Mouse (Mus musculus): Measurements from ENCODE around the gene Zfp865. TPM values are rescaled to one million over a fixed set of nuclear protein-coding genes. Genes with fewer than 3 reads are reported as not detected.

Gene Zfp865
- polyA plus RNA-seq, 1 experiment = 18.3 TPM

- TF ChIP-seq POLR2A (IDR thresholded peaks at IDR 0.05; ENCODE audit: control insufficient read depth, low read depth, low read length) = no peak; the same call in 1 of the 2 replicates
- TF ChIP-seq CTCF (IDR thresholded peaks at IDR 0.05; ENCODE audit: control insufficient read depth, insufficient read depth, insufficient replicate concordance, low read depth, low read length) = no peak
- Histone ChIP-seq H3K4me3 (ENCODE audit: control insufficient read depth, low read depth, low read length) (peak overlapping the region; percentile 35), H3K27ac (ENCODE audit: control insufficient read depth, insufficient read depth, low read depth, low read length) (no peak overlapping the region), H3K36me3 (ENCODE audit: control insufficient read depth, insufficient read depth, low read length) (no peaks in the 10 kb centered on the region), H3K27me3 (ENCODE audit: control insufficient read depth, insufficient read depth, low read length) (no peaks in the 10 kb centered on the region), H3K4me1 (ENCODE audit: control insufficient read depth, insufficient read depth, low read length) (peaks cover 17% of the 10 kb centered on the region)
Observed at GRCm38 (mm10) chr7:5030554-5031275, 10.5 kb downstream of the Zfp865 start.

DNA sequence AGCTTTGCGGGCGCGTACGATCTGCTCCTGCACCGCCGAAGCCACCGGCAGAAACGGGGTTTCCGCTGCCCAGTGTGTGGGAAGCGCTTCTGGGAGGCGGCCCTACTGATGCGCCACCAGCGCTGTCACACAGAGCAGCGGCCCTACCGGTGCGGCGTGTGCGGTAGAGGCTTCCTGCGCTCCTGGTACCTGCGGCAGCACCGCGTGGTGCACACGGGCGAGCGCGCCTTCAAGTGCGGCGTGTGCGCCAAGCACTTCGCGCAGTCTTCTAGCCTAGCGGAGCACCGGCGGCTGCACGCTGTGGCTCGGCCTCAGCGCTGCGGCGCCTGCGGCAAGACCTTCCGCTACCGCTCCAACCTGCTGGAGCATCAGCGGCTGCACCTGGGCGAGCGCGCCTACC lies 11.3 kb downstream of the Zfp865 start:
- Histone ChIP-seq H3K36me3 (ENCODE audit: control insufficient read depth, insufficient read depth, low read length) (no peaks in the 10 kb centered on the region), H3K4me1 (ENCODE audit: control insufficient read depth, insufficient read depth, low read length) (peaks cover 17% of the 10 kb centered on the region), H3K27me3 (ENCODE audit: control insufficient read depth, insufficient read depth, low read length) (no peaks in the 10 kb centered on the region), H3K4me3 (ENCODE audit: control insufficient read depth, low read depth, low read length) (peak overlapping the region; percentile 35), H3K27ac (ENCODE audit: control insufficient read depth, insufficient read depth, low read depth, low read length) (no peak overlapping the region)
- TF ChIP-seq CTCF (IDR thresholded peaks at IDR 0.05; ENCODE audit: control insufficient read depth, insufficient read depth, insufficient replicate concordance, low read depth, low read length) = no peak
- no peak for TF ChIP-seq POLR2A (IDR thresholded peaks at IDR 0.05; ENCODE audit: control insufficient read depth, low read depth, low read length)

GRCm38 (mm10) chr7:5033818-5034217 lies 13.6 kb downstream of the Zfp865 start, which contains the start of gene 4632433K11Rik:
TSS of gene 4632433K11Rik (plus strand) at chr7:5034118.
- H3K36me3 ChIP-seq (ENCODE audit: control insufficient read depth, insufficient read depth, low read length) = no peaks in the 10 kb centered on the region

GRCm38 (mm10) chr7:5035628-5036027 lies 15.5 kb downstream of the Zfp865 start:
- Histone ChIP-seq H3K4me3 (ENCODE audit: control insufficient read depth, low read depth, low read length) (no peak overlapping the region), H3K27ac (ENCODE audit: control insufficient read depth, insufficient read depth, low read depth, low read length) (no peak overlapping the region), H3K4me1 (ENCODE audit: control insufficient read depth, insufficient read depth, low read length) (peaks cover 6% of the 10 kb centered on the region), H3K36me3 (ENCODE audit: control insufficient read depth, insufficient read depth, low read length) (no peaks in the 10 kb centered on the region), H3K27me3 (ENCODE audit: control insufficient read depth, insufficient read depth, low read length) (no peaks in the 10 kb centered on the region)
- TF ChIP-seq CTCF (IDR thresholded peaks at IDR 0.05; ENCODE audit: control insufficient read depth, insufficient read depth, insufficient replicate concordance, low read depth, low read length) (no peak), POLR2A (IDR thresholded peaks at IDR 0.05; ENCODE audit: control insufficient read depth, low read depth, low read length) (no peak)

More at GRCm38 (mm10) chr7:5033818-5034217, 13.6 kb downstream of the Zfp865 start, which contains the start of gene 4632433K11Rik:
- TF ChIP-seq POLR2A (IDR thresholded peaks at IDR 0.05; ENCODE audit: control insufficient read depth, low read depth, low read length) (no peak), CTCF (IDR thresholded peaks at IDR 0.05; ENCODE audit: control insufficient read depth, insufficient read depth, insufficient replicate concordance, low read depth, low read length) (no peak)
- Histone ChIP-seq H3K4me1 (ENCODE audit: control insufficient read depth, insufficient read depth, low read length) (peaks cover 17% of the 10 kb centered on the region), H3K27me3 (ENCODE audit: control insufficient read depth, insufficient read depth, low read length) (no peaks in the 10 kb centered on the region), H3K4me3 (ENCODE audit: control insufficient read depth, low read depth, low read length) (no peak within 1 kb of the TSS), H3K27ac (ENCODE audit: control insufficient read depth, insufficient read depth, low read depth, low read length) (no peak within 1 kb of the TSS)

DNA sequence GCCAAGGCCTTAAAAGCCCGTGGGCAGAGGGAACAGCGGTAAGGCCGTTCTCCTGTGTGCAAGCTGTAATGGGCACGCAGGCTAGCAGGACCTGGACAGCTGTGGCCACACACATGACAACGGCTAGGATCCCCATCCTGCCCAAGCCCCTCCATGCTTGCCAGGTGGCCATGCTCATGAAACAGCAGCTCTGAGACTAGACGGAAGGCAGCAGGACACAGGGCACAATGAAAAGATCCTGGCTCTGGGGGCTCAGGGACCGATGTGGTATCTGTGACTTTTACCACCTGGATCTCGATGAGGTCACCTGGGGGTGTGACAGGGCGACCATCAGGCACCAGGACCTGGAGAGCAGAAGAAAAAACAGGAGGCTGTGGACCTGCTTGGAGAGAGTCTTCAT lies 16.0 kb downstream of the Zfp865 start:
- H3K4me1 ChIP-seq (ENCODE audit: control insufficient read depth, insufficient read depth, low read length) = peaks cover 3% of the 10 kb centered on the region
- TF ChIP-seq CTCF (IDR thresholded peaks at IDR 0.05; ENCODE audit: control insufficient read depth, insufficient read depth, insufficient replicate concordance, low read depth, low read length) (no peak), POLR2A (IDR thresholded peaks at IDR 0.05; ENCODE audit: control insufficient read depth, low read depth, low read length) (no peak)
- H3K27ac ChIP-seq (ENCODE audit: control insufficient read depth, insufficient read depth, low read depth, low read length) = no peak overlapping the region
- no peak overlapping the region for H3K4me3 ChIP-seq (ENCODE audit: control insufficient read depth, low read depth, low read length)
- no peaks in the 10 kb centered on the region for H3K27me3 ChIP-seq (ENCODE audit: control insufficient read depth, insufficient read depth, low read length)
- H3K36me3 ChIP-seq (ENCODE audit: control insufficient read depth, insufficient read depth, low read length) = no peaks in the 10 kb centered on the region

DNA sequence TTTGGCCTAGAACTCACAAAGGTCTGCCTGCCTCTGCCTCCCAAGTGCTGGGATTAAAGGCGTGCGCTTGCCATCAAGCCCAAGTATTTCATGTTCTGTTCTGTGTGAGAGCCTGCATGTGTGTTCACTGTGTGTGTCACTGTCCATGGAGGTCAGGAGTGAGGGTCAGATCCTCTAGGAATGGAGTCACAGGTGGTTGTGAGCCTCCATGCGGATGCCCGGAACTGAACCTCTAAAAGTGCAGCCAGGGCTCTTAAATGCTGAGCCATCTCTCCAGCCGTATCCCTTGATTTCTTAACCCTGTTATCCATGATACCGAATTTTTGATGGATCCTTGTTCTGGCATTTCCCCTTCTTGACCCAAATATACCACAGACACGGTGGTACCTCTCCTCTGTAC lies 16.9 kb downstream of the Zfp865 start:
- Histone ChIP-seq H3K36me3 (ENCODE audit: control insufficient read depth, insufficient read depth, low read length) (no peaks in the 10 kb centered on the region), H3K27me3 (ENCODE audit: control insufficient read depth, insufficient read depth, low read length) (no peaks in the 10 kb centered on the region), H3K27ac (ENCODE audit: control insufficient read depth, insufficient read depth, low read depth, low read length) (no peak overlapping the region), H3K4me3 (ENCODE audit: control insufficient read depth, low read depth, low read length) (no peak overlapping the region), H3K4me1 (ENCODE audit: control insufficient read depth, insufficient read depth, low read length) (no peaks in the 10 kb centered on the region; the same call in 1 of the 2 replicates)
- TF ChIP-seq CTCF (IDR thresholded peaks at IDR 0.05; ENCODE audit: control insufficient read depth, insufficient read depth, insufficient replicate concordance, low read depth, low read length) (no peak), POLR2A (IDR thresholded peaks at IDR 0.05; ENCODE audit: control insufficient read depth, low read depth, low read length) (no peak)

DNA sequence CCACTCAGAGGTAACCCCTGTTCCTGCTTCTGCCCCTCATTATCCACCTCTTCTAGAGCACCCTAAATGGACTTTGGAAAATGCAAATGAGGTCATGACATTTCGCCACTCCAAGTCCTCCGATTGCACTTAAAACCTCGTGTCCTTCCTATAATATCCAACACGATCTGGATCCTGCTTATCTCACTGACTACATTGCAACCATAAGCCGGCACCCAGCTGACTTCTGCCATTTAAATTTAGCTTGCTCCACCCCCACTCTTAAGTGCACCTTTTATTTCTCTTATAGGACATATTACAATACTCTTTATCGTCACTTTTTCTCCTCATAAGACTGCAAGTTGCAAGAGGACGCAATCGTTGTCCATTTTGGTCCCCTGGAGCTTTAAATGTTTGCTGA lies 17.3 kb downstream of the Zfp865 start:
- Histone ChIP-seq H3K27ac (ENCODE audit: control insufficient read depth, insufficient read depth, low read depth, low read length) (no peak overlapping the region), H3K27me3 (ENCODE audit: control insufficient read depth, insufficient read depth, low read length) (no peaks in the 10 kb centered on the region), H3K36me3 (ENCODE audit: control insufficient read depth, insufficient read depth, low read length) (no peaks in the 10 kb centered on the region), H3K4me1 (ENCODE audit: control insufficient read depth, insufficient read depth, low read length) (no peaks in the 10 kb centered on the region; the same call in 1 of the 2 replicates), H3K4me3 (ENCODE audit: control insufficient read depth, low read depth, low read length) (peak overlapping the region; percentile 92; the same call in 1 of the 2 replicates)
- TF ChIP-seq CTCF (IDR thresholded peaks at IDR 0.05; ENCODE audit: control insufficient read depth, insufficient read depth, insufficient replicate concordance, low read depth, low read length) (no peak), POLR2A (IDR thresholded peaks at IDR 0.05; ENCODE audit: control insufficient read depth, low read depth, low read length) (no peak)
